Mouse (Mus musculus) midbrain, embryonic 10.5 days (tissue): ENCODE results near the gene Dnal4. TPM values are rescaled to one million over a fixed set of nuclear protein-coding genes. Genes with fewer than 3 reads are reported as not detected.

Experiments
- DNase-seq: peaks from one replicate; pipeline ENCODE4 v3.0.0-alpha.2; 2017; ENCODE audit warnings: low spot score
- H3K27ac ChIP-seq: fragments of 300-500 bp; sonication (generic); replicated peaks from 2 replicates; pipeline ENCODE4 v1.5.1; 2016; ENCODE audit warnings: mild to moderate bottlenecking
- H3K27me3 ChIP-seq: fragments of 300-500 bp; sonication (generic); 2 replicates; pipeline ENCODE4 v1.6.1; 2016; ENCODE audit warnings: low read depth, mild to moderate bottlenecking; ENCODE audit not compliant: poor library complexity, severe bottlenecking
- H3K36me3 ChIP-seq: fragments of 300-500 bp; sonication (generic); 2 replicates; pipeline ENCODE4 v1.6.1; 2016; ENCODE audit warnings: mild to moderate bottlenecking, moderate library complexity
- H3K4me1 ChIP-seq: fragments of 300-500 bp; sonication (generic); 2 replicates; pipeline ENCODE4 v1.6.1; 2016
- H3K4me3 ChIP-seq: fragments of 300-500 bp; sonication (generic); 2 replicates; pipeline ENCODE4 v1.5.1; 2016; ENCODE audit warnings: mild to moderate bottlenecking, moderate library complexity
- H3K9me3 ChIP-seq: fragments of 300-500 bp; sonication (generic); replicated peaks from 2 replicates; pipeline ENCODE4 v1.6.1; 2016; ENCODE audit warnings: mild to moderate bottlenecking
- WGBS: fragments of 180-500 bp; shearing (Covaris S2); methylation state at CpG from one replicate; pipeline ENCODE4 v1.1.7; 2016; 5-methylcytosine and 5-hydroxymethylcytosine counted together
- polyA plus RNA-seq: library from polyadenylated mRNA; unstranded; fragments of >200 nt; fragmentation: Nextera tagmentation; extraction: Ambion mirVana; gene quantifications from 2 replicates; pipeline ENCODE4 v1.2.1, GENCODE M21; 2016

Dnal4 gene
- polyA plus RNA-seq, 1 experiment from 2014 or later, result 63.9 TPM

DNA sequence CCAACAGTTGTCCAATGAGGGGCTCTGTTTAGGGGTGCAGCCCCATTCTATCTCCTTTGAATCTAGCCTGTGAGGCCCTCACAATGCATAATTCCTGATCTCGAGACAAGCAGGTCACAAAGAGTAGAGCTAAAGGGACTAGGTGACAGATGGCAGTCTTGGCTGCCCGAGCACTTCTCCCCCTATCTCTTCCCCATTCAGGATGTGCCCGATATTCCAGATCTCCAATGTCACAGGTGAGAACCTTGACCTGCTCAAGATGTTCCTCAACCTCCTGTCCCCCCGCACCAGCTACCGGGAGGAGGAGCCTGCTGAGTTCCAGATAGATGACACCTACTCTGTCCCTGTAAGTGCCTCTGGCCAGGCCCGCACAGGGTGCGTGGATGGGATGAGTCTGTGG is 62.0 kb downstream of the Dnal4 start:
- no peaks in the 10 kb centered on the region for H3K4me1 ChIP-seq
- peaks cover 100% of the 10 kb centered on the region for H3K36me3 ChIP-seq
- H3K27me3 ChIP-seq, result no peaks in the 10 kb centered on the region
- no peak for DNase-seq
- H3K4me3 ChIP-seq, result no peak overlapping the region
- WGBS, result 92% methylated on average over 7 of the region's 7 CpGs
- no peak overlapping the region for H3K27ac ChIP-seq
- H3K9me3 ChIP-seq, result no peaks in the 10 kb centered on the region

Other genes with a start within 250 kb of the Dnal4 start
- gene Ddx17, start 231.1 kb downstream of the Dnal4 start, polyA plus RNA-seq, result 43.5 and 48.1 TPM in 2 replicates
- gene Dmc1, start 172.7 kb downstream of the Dnal4 start, polyA plus RNA-seq, result 1.5 TPM in 2 replicates
- gene Fam227a, start 118.9 kb downstream of the Dnal4 start, polyA plus RNA-seq, result 2.2 and 2.4 TPM in 2 replicates
- gene Cby1, start 118.7 kb downstream of the Dnal4 start, polyA plus RNA-seq, result 88.0 and 89.1 TPM in 2 replicates
- gene Tomm22, start 107.0 kb downstream of the Dnal4 start, polyA plus RNA-seq, result 252 and 279 TPM in 2 replicates
- gene Josd1, start 89.9 kb downstream of the Dnal4 start, polyA plus RNA-seq, result 17.6 and 18.9 TPM in 2 replicates
- 46.6 and 49.0 TPM in 2 replicates for gene Gtpbp1, start 87.0 kb downstream of the Dnal4 start, polyA plus RNA-seq
- gene Sun2, start 35.3 kb downstream of the Dnal4 start, polyA plus RNA-seq, result 2.2 and 3.9 TPM in 2 replicates
- 2.2 and 3.4 TPM in 2 replicates for gene Nptxr, start 26.9 kb upstream of the Dnal4 start, polyA plus RNA-seq
- 0.16 TPM in 1 of 2 replicates, not detected in the other for gene Npcd, start 56.4 kb upstream of the Dnal4 start, polyA plus RNA-seq
- gene Cbx6, start 56.8 kb upstream of the Dnal4 start, polyA plus RNA-seq, result 24.0 and 30.4 TPM in 2 replicates
- gene Apobec3, start 113.8 kb upstream of the Dnal4 start, polyA plus RNA-seq, result 6.2 and 8.5 TPM in 2 replicates
- 2.9 and 3.5 TPM in 2 replicates for gene Cbx7, start 193.3 kb upstream of the Dnal4 start, polyA plus RNA-seq
- gene Pdgfb, start 237.1 kb upstream of the Dnal4 start, polyA plus RNA-seq, result 1.4 and 1.7 TPM in 2 replicates